Mouse (Mus musculus) erythroblast, embryonic 14.5 days (primary cell): ENCODE measurements around the gene Bahcc1. TPM values are rescaled to one million over a fixed set of nuclear protein-coding genes. Genes with fewer than 3 reads are reported as not detected.

Experiments used
- H3K27me3 ChIP-seq: 2 replicates; pipeline ENCODE4 v1.6.1; 2012; ENCODE audit warnings: inconsistent platforms; ENCODE audit not compliant: control insufficient read depth
- H3K36me3 ChIP-seq: 2 replicates; pipeline ENCODE4 v1.6.1; 2012; ENCODE audit warnings: mild to moderate bottlenecking, inconsistent platforms; ENCODE audit not compliant: control insufficient read depth
- H3K4me1 ChIP-seq: 2 replicates; pipeline ENCODE4 v1.6.1; 2012; ENCODE audit warnings: inconsistent platforms; ENCODE audit not compliant: control insufficient read depth
- H3K4me3 ChIP-seq: replicated peaks from 2 replicates; pipeline ENCODE3; 2012; ENCODE audit warnings: moderate library complexity, mild to moderate bottlenecking, inconsistent platforms
- H3K9me3 ChIP-seq: 2 replicates; pipeline ENCODE4 v1.6.1; 2012; ENCODE audit warnings: low read length, inconsistent platforms, mixed read lengths; ENCODE audit not compliant: control insufficient read depth
- GATA1 ChIP-seq: IDR thresholded peaks from 2 replicates; pipeline ENCODE4 v1.6.1; 2012; ENCODE audit warnings: low read length, inconsistent platforms, mixed read lengths
- TAL1 ChIP-seq: IDR thresholded peaks from 3 replicates; pipeline ENCODE4 v1.6.1; 2012; ENCODE audit warnings: low read length, inconsistent platforms, mixed read lengths
- polyA plus RNA-seq: library from polyadenylated mRNA; stranded (reverse); fragments of >175 nt; gene quantifications from 2 replicates; pipeline ENCODE4 v1.2.3, GENCODE M21; 2012

Gene Bahcc1
- polyA plus RNA-seq, 1 experiment, result 0.21 TPM

DNA sequence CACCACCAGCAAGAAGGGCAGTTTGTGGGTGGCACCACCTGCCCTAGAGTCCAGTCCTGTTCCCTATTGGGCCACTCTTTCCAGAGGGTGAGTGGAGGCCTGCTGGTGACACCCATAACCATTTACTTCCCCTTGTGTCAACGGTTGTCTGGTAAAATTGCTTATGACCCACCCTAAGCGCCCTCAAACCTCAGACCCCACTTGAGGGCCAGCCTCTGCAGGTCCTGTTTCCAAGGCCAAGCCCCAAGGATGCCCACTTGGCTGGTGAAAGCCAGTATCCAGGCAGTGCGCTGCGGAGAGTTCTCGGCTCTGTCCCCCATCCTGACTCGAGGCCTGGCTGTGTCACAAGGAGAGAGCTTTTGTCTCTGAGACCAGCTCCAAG is 28.0 kb downstream of the Bahcc1 start:
- peaks cover 11% of the 10 kb centered on the region for H3K4me1 ChIP-seq
- H3K36me3 ChIP-seq, result no peaks in the 10 kb centered on the region; the same call in 1 of the 2 replicates
- no peaks in the 10 kb centered on the region for H3K9me3 ChIP-seq
- no peaks in the 10 kb centered on the region for H3K27me3 ChIP-seq
- TF ChIP-seq GATA1 (no peak), TAL1 (no peak)
- no peak overlapping the region for H3K4me3 ChIP-seq

DNA sequence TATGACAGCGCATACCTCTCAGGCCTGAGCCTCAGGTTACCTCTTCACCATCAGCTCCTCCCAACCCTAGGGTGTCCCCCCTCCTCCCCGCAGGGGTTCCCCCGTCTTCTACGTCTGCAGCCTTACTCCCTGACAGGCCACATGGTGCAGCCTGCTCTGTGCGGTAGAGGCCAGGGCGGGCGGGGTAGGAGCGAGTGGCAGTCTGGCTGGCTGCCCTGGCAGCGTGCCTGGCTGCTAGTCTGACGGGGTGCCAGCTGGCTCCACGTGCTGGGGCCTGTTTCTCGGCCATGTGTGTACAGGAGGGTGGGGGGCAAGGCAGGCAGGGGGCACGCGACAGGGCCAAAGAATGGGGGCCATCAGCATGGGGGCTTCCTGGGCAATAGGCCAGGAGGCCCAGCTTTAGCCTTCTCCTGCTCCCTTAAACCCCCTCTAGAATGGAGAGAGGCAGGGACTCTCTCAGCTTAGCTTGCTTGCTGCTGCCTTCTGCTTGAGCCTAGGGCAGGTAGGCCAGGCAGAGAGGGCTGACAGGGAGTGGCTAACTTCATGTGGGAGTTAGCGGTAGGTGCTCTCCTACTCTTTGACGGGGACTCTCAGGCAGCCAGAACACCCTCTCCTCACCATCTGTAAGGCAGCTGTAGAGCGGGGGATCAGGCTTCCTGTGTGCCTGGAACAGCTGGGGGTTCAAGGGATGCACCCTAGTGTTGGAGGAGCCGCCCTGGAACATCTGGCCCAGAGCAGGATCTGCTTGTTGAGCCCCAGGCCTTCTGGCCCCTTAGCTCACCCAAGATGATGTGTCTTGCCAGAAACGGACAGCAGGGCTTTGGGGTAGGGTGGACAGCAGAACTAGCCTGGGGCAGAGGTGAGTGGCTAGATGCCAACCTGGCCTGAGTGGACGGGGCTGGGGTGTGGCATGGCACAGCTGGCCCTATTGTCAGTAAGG is 28.9 kb downstream of the Bahcc1 start:
- TF ChIP-seq TAL1, result no peak
- no peak for TF ChIP-seq GATA1
- Histone ChIP-seq H3K4me1 (peaks cover 11% of the 10 kb centered on the region), H3K27me3 (no peaks in the 10 kb centered on the region), H3K4me3 (no peak overlapping the region), H3K9me3 (no peaks in the 10 kb centered on the region), H3K36me3 (no peaks in the 10 kb centered on the region; the same call in 1 of the 2 replicates)

GRCm38 (mm10) chr11:120262356-120262901 is 29.7 kb downstream of the Bahcc1 start:
- TF ChIP-seq TAL1 (no peak), GATA1 (no peak)
- H3K27me3 ChIP-seq, result no peaks in the 10 kb centered on the region
- H3K4me1 ChIP-seq, result peaks cover 11% of the 10 kb centered on the region
- no peaks in the 10 kb centered on the region for H3K9me3 ChIP-seq
- no peak overlapping the region for H3K4me3 ChIP-seq
- no peaks in the 10 kb centered on the region; the same call in 1 of the 2 replicates for H3K36me3 ChIP-seq

- Histone ChIP-seq H3K27me3 (no peaks in the 10 kb centered on the region), H3K9me3 (no peaks in the 10 kb centered on the region), H3K4me3 (no peak overlapping the region), H3K36me3 (no peaks in the 10 kb centered on the region; the same call in 1 of the 2 replicates), H3K4me1 (peaks cover 8% of the 10 kb centered on the region)
- TF ChIP-seq TAL1 (no peak), GATA1 (no peak)
These were observed 30.4 kb downstream of the Bahcc1 start for GRCm38 (mm10) chr11:120263176-120263575.

DNA sequence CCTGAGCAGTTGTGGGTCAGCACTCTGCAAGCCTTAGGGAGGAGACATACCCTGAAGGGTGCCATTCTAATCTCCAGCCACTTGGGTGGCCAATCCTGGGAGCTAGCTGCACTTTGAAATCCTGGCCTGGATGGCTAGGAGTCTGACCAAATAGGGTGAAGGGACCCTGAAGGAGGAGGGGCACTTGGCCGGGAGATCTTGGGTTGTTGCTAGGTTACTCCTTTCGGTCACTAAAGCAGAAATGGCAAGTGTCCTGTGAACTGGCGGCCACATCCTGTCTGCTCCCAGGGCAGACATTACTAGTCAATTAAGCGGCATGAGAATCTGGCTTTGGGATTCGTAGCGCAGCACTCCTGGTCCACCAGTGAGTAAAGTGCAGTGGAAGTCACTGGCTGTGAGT is 31.3 kb downstream of the Bahcc1 start:
- Histone ChIP-seq H3K27me3 (no peaks in the 10 kb centered on the region), H3K4me3 (no peak overlapping the region)
- no peak for TF ChIP-seq TAL1

GRCm38 (mm10) chr11:120265458-120265857 is 32.7 kb downstream of the Bahcc1 start:
- Histone ChIP-seq H3K4me1 (peaks cover 27% of the 10 kb centered on the region), H3K9me3 (no peaks in the 10 kb centered on the region), H3K36me3 (no peaks in the 10 kb centered on the region; the same call in 1 of the 2 replicates), H3K27me3 (no peaks in the 10 kb centered on the region), H3K4me3 (no peak overlapping the region)
- TF ChIP-seq GATA1, result no peak
- no peak for TF ChIP-seq TAL1

More for the DNA sequence above, 31.3 kb downstream of the Bahcc1 start:
- H3K36me3 ChIP-seq, result no peaks in the 10 kb centered on the region; the same call in 1 of the 2 replicates
- H3K9me3 ChIP-seq, result no peaks in the 10 kb centered on the region
- peaks cover 16% of the 10 kb centered on the region for H3K4me1 ChIP-seq

DNA sequence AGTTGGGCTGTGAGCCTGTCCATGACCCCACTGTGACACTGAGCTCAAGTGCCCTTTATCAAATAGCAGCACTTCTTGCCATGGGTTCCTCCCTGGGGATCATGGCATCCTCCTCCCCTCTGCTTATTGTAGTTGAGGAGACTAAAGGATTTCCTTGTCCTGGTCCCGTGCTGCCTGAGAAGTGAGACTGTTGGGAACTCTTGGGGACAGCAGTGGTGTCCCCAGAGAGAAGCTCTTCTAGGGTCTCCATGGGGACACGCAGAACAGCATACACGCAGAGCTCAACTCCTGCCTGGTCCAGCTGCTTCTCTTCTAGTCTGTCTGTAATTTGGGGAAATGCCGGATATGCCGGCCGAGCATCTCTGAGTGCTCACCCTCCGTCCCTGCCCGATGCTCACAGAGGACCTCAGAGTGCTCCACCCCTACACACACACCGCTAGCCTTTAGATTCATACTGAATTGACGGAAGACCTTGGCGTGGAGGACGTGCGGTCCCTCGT is 33.6 kb downstream of the Bahcc1 start:
- TF ChIP-seq TAL1 (no peak), GATA1 (no peak)
- Histone ChIP-seq H3K4me3 (no peak overlapping the region), H3K4me1 (peaks cover 27% of the 10 kb centered on the region), H3K9me3 (no peaks in the 10 kb centered on the region), H3K36me3 (no peaks in the 10 kb centered on the region; the same call in 1 of the 2 replicates), H3K27me3 (no peaks in the 10 kb centered on the region)

DNA sequence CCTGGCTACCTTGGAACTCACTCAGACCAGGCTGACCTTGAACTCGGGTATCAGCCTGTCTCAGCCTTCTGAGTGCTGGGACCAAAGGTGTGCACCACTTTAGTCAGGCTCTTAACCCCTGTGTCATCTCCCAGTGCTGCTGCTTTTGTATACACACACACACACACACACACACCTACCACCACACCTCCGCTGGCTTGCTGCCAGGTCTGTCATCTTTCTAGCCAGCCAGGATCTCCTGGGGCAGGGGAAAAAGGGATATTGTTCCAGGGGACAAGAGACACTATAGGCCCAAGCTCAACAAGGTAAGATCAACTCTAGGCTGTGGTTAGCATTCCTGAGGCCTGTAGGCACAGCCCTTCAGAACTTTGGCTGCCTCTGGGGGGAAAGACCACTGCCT is 34.5 kb downstream of the Bahcc1 start:
- H3K36me3 ChIP-seq, result peaks cover 5% of the 10 kb centered on the region
- H3K27me3 ChIP-seq, result no peaks in the 10 kb centered on the region
- TF ChIP-seq TAL1, result no peak
- TF ChIP-seq GATA1, result no peak
- no peaks in the 10 kb centered on the region for H3K9me3 ChIP-seq
- H3K4me1 ChIP-seq, result peaks cover 24% of the 10 kb centered on the region
- H3K4me3 ChIP-seq, result no peak overlapping the region

- TF ChIP-seq GATA1, result no peak
- no peak for TF ChIP-seq TAL1
- H3K4me3 ChIP-seq, result no peak overlapping the region
- no peaks in the 10 kb centered on the region for H3K27me3 ChIP-seq
- H3K4me1 ChIP-seq, result peaks cover 21% of the 10 kb centered on the region
- H3K9me3 ChIP-seq, result no peaks in the 10 kb centered on the region
- peaks cover 7% of the 10 kb centered on the region for H3K36me3 ChIP-seq
These were observed 34.9 kb downstream of the Bahcc1 start for GRCm38 (mm10) chr11:120267676-120268075.
